In genomic region chr11:99249115-99249514, GRCm38 (mm10) we compare ENCODE assay signal across 8 mouse cellular contexts. TPM values are rescaled to one million over a fixed set of nuclear protein-coding genes. Genes with fewer than 3 reads are reported as not detected.
A peak's percentile ranks its signal among the peaks of the same experiment; 100 is the strongest.
DNase-seq lines count a peak whose midpoint lies in the region; ATAC-seq and TF ChIP-seq lines count a peak whose summit lies in the region.
"Had no signal": no experiment of that assay in that cellular context is flagged by ENCODE, and none has a peak within 500 bp of the region (broad histone marks: within the 10 kb centered on the region; RNA-seq: fewer than 3 reads in every experiment).

No protein-coding gene starts in this region.

- CTCF ChIA-PET in Patski (lab: Charles Lee) = interaction anchor here (1.1 kb wide), 1 partner anchor 59 kb away, joined by 3 read pairs; no protein-coding TSS in a partner anchor

- TF ChIP-seq CTCF in layer of hippocampus, adult 2 months (conservative IDR thresholded peaks at IDR 0.05) = peak; percentile 72
- peak; percentile 49 for TF ChIP-seq CTCF in Patski (IDR thresholded peaks at IDR 0.05)

- no peak for ATAC-seq in Patski

- H3K4me3 ChIP-seq in layer of hippocampus, adult 2 months = no peak overlapping the region
- H3K4me3 ChIP-seq: neural tube, embryonic 12.5 days had no signal

- H3K27ac ChIP-seq in layer of hippocampus, adult 2 months = no peak overlapping the region
- H3K27ac ChIP-seq: neural tube, embryonic 12.5 days had no signal

- DNase-seq in layer of hippocampus, adult 2 months (ENCODE audit: low spot score in 2 of 2) = no peak
- DNase-seq in layer of hippocampus, adult 11-12 months (ENCODE audit: low spot score) = no peak
- no peak for DNase-seq in Patski (ENCODE audit: low read depth, low spot score)
- peak; percentile 63 for DNase-seq in cerebellum, adult 8-10 months
- peak; percentile 59 for DNase-seq in naive thymus-derived CD4-positive, alpha-beta T cell, adult 2 months (ENCODE audit: low read depth)
- DNase-seq in frontal cortex, postnatal 10 days (ENCODE audit: low spot score in 2 of 2) = no peak
- no peak for DNase-seq in spleen, postnatal 36 days (ENCODE audit: low spot score in 2 of 2)

- in situ Hi-C loops in Patski (cut with MboI; ENCODE audit: low pct_unique_long_range_greater_than_20kb) = no loop called here

- H3K27me3 ChIP-seq in Patski = peaks cover 27% of the 10 kb centered on the region
- H3K27me3 ChIP-seq: neural tube, embryonic 12.5 days had no signal

- POLR2A ChIA-PET in Patski (lab: Charles Lee) = no interaction called here

RNA-seq across cellular contexts. Expression of gene Krt222, which starts 5.2 kb away (rescaled TPM):
- total RNA-seq in layer of hippocampus, adult 2 months (2021) = 10 to 100 TPM; 24.8 to 29.5 TPM
- 0.14 TPM for polyA plus RNA-seq in Patski (2021)

RNA-seq across cellular contexts. Expression of gene Smarce1, which starts 18.3 kb away (rescaled TPM):
- total RNA-seq in layer of hippocampus, adult 2 months (2021) = 10 to 100 TPM; 55.8 to 62.3 TPM
- polyA plus RNA-seq in Patski (2021) = 135 TPM

RNA-seq across cellular contexts. Expression of gene Krt24, which starts 35.9 kb away (rescaled TPM):
- not detected for total RNA-seq in layer of hippocampus, adult 2 months (2021)
- polyA plus RNA-seq in Patski (2021) = not detected

Comparison
In these comparisons a context has a peak if more than half of its experiments do, and no peak if none do; other contexts are left out.
1. DNase-seq: peak in cerebellum, adult 8-10 months (single experiment) and naive thymus-derived CD4-positive, alpha-beta T cell, adult 2 months (single experiment); none in layer of hippocampus, adult 2 months (0 of 2), layer of hippocampus, adult 11-12 months (single experiment), Patski (single experiment), frontal cortex, postnatal 10 days (0 of 2) and spleen, postnatal 36 days (0 of 2).